Comparison of ENCODE assay signal across 12 mouse cellular contexts in the genomic region with DNA sequence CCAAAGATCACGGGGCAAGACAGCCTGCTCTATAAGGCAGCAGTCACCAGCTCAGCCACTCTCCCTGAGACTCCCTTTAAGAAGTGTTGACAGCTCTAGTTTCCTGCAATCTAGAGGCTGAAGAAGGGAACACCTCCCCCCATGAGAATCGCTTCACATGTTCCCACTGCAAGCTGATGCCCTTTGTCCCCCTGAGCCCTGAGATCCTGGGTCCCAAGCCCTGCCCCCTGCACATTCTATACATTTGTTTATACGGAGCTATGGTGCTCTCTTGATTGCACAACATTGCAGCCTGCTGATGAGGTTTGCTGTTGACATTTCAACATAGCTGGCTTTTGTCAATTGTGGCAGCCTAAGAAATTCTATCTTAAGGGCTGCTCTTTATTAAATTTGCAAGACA.
DNase-seq lines count a peak whose midpoint lies in the region; ATAC-seq lines count a peak whose summit lies in the region.
"Had no signal": no experiment of that assay in that cellular context is flagged by ENCODE, and none has a peak within 500 bp of the region (broad histone marks: within the 10 kb centered on the region; RNA-seq: fewer than 3 reads in every experiment).

No protein-coding gene starts in this region.

- no peak for DNase-seq in heart, postnatal 25 days (ENCODE audit: low spot score)
- DNase-seq in neural tube, embryonic 11.5 days (ENCODE audit: low spot score), result peak; percentile 23
- DNase-seq in neural tube, embryonic 10.5 days (ENCODE audit: extremely low spot score, low spot score), result no peak
- peak; percentile 50 for DNase-seq in liver
- DNase-seq in left cerebral cortex, postnatal 4 days, result no peak
- DNase-seq in Muller cell, postnatal 12 days (ENCODE audit: inconsistent ontology term), result no peak
- DNase-seq: kidney, adult 11 months; right cerebral cortex, adult 18-20 months; thymus, adult 18-20 months had no signal

- ATAC-seq in heart, embryonic 13.5 days (ENCODE audit: extremely low read depth, insufficient number of reproducible peaks, low FRiP score, low TSS enrichment), result no peak
- ATAC-seq in neural tube, embryonic 11.5 days (ENCODE audit: insufficient read depth, low FRiP score, low TSS enrichment), result no peak
- ATAC-seq in stomach, embryonic 16.5 days (ENCODE audit: insufficient read depth, low FRiP score), result peak; percentile 71
- ATAC-seq: midbrain, embryonic 13.5 days had no signal

- no peaks in the 10 kb centered on the region for H3K9me3 ChIP-seq in heart, embryonic 13.5 days
- H3K9me3 ChIP-seq in neural tube, embryonic 11.5 days (ENCODE audit: control insufficient read depth, low read length), result no peaks in the 10 kb centered on the region
- no peaks in the 10 kb centered on the region for H3K9me3 ChIP-seq in stomach, embryonic 16.5 days (replicated peaks; ENCODE audit: control insufficient read depth, low read length)
- H3K9me3 ChIP-seq: midbrain, embryonic 13.5 days had no signal

- peaks cover 22% of the 10 kb centered on the region for H3K4me1 ChIP-seq in heart, embryonic 13.5 days
- peaks cover 11% of the 10 kb centered on the region; the same call in 1 of the 2 replicates for H3K4me1 ChIP-seq in neural tube, embryonic 11.5 days (ENCODE audit: control insufficient read depth, insufficient read depth, low read length)
- peaks cover 15% of the 10 kb centered on the region for H3K4me1 ChIP-seq in stomach, embryonic 16.5 days (ENCODE audit: control insufficient read depth, insufficient read depth, low read length)

- no peak overlapping the region for H3K4me3 ChIP-seq in heart, embryonic 13.5 days
- no peak overlapping the region for H3K4me3 ChIP-seq in neural tube, embryonic 11.5 days (ENCODE audit: low read depth, low read length)
- no peak overlapping the region for H3K4me3 ChIP-seq in stomach, embryonic 16.5 days (replicated peaks; ENCODE audit: low read length)
- H3K4me3 ChIP-seq: midbrain, embryonic 13.5 days had no signal

- no peak overlapping the region for H3K9ac ChIP-seq in heart, embryonic 13.5 days
- no peak overlapping the region for H3K9ac ChIP-seq in neural tube, embryonic 11.5 days (ENCODE audit: low read length)
- H3K9ac ChIP-seq in stomach, embryonic 16.5 days (ENCODE audit: low read length), result no peak overlapping the region
- H3K9ac ChIP-seq: midbrain, embryonic 13.5 days had no signal

- H3K27ac ChIP-seq in heart, embryonic 13.5 days (replicated peaks), result no peak overlapping the region
- H3K27ac ChIP-seq in neural tube, embryonic 11.5 days (ENCODE audit: low read depth, low read length), result no peak overlapping the region
- no peak overlapping the region for H3K27ac ChIP-seq in stomach, embryonic 16.5 days (ENCODE audit: low read length)
- H3K27ac ChIP-seq: midbrain, embryonic 13.5 days had no signal

- H3K27me3 ChIP-seq in heart, embryonic 13.5 days (replicated peaks), result peaks cover 8% of the 10 kb centered on the region; the same call in 1 of the 2 replicates
- H3K27me3 ChIP-seq in neural tube, embryonic 11.5 days (ENCODE audit: control insufficient read depth, insufficient read depth, low read length), result no peaks in the 10 kb centered on the region
- H3K27me3 ChIP-seq in stomach, embryonic 16.5 days (ENCODE audit: control insufficient read depth, insufficient read depth, low read length), result no peaks in the 10 kb centered on the region
- H3K27me3 ChIP-seq: midbrain, embryonic 13.5 days had no signal

- 9% methylated on average over 3 of the region's 3 CpGs for WGBS in heart, embryonic 13.5 days
- WGBS in neural tube, embryonic 11.5 days, result 36% methylated on average over 3 of the region's 3 CpGs
- WGBS in stomach, embryonic 16.5 days, result 22% methylated on average over 3 of the region's 3 CpGs

- no peaks in the 10 kb centered on the region for H3K36me3 ChIP-seq in heart, embryonic 13.5 days
- no peaks in the 10 kb centered on the region for H3K36me3 ChIP-seq in neural tube, embryonic 11.5 days (ENCODE audit: control insufficient read depth, insufficient read depth, low read length)
- no peaks in the 10 kb centered on the region for H3K36me3 ChIP-seq in stomach, embryonic 16.5 days (ENCODE audit: control insufficient read depth, insufficient read depth, low read length)
- H3K36me3 ChIP-seq: midbrain, embryonic 13.5 days had no signal

- H3K4me2 ChIP-seq in heart, embryonic 13.5 days, result peak overlapping the region; percentile 38
- no peak overlapping the region for H3K4me2 ChIP-seq in neural tube, embryonic 11.5 days (ENCODE audit: low read depth)
- no peak overlapping the region for H3K4me2 ChIP-seq in stomach, embryonic 16.5 days (ENCODE audit: low read depth, low read length)
- H3K4me2 ChIP-seq: midbrain, embryonic 13.5 days had no signal

- intact Hi-C loops in heart, postnatal 25 days (cut with DNase I), result loop anchor here (10.0 kb wide), 1 partner anchor 157 kb away; a partner anchor contains a TSS
- intact Hi-C loops in left cerebral cortex, postnatal 4 days (cut with DNase I), result loop anchor here (10.0 kb wide), 1 partner anchor 557 kb away; no protein-coding TSS in a partner anchor

Comparison
In these comparisons a context has a peak if more than half of its experiments do, and no peak if none do; other contexts are left out.
1. DNase-seq: peak in neural tube, embryonic 11.5 days (single experiment) and liver (single experiment); none in heart, postnatal 25 days (single experiment), neural tube, embryonic 10.5 days (single experiment), left cerebral cortex, postnatal 4 days (single experiment) and Muller cell, postnatal 12 days (single experiment).